Mouse (Mus musculus): ENCODE data around the gene Appbp2. TPM values are rescaled to one million over a fixed set of nuclear protein-coding genes. Genes with fewer than 3 reads are reported as not detected.

Gene Appbp2
- 38.9 and 39.0 TPM in 2 replicates for polyA plus RNA-seq (2015; fragmentation: Nextera tagmentation; extraction: Ambion mirVana)

DNA sequence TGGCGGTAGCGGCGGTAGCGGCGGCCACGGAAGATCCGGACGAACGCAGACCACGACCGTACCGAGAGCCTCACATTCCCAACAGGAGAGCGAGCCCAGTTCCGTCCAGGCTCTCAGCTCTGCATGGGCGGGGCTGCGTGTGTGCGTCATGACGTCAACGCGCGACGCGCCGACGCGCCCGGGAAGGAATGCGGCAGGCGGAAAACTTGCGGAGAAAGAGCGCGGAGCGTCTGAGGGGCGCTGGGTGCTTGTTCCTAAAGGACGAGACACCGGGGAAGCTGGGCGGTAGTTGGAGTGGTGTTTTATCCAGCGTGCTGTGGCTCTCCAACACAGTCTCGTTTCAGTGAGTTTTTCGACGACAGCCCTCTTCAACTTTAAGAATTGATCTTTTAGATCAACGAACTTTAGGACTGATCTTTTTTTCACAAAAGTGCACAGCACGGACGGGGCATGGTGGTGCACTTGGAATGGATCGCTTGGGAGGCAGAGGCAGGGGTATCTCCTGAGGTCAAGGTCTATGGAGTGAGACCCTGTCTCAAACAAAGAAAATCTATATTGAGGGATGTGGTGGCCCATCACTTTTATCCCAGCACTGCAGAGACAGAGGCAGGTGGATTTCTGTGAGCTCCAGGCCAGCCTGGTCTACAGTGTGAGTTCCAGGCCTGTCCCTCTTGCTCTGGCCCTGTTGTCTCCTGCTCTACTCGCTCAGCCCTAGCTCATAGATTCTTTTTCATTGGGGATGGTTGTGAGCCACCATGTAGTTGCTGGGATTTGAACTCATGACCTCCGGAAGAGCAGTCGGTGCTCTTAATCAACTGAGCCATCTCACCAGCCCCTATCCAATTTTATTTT lies at the start of gene Appbp2:
Gene Appbp2 (minus strand): TSS at position 141 of the 852 bp plus-strand sequence.
- peak within 1 kb of the TSS; percentile 93 for H3K4me3 ChIP-seq (ENCODE audit: low read length)
- ATAC-seq (ENCODE audit: low read depth), result peak; percentile 96
- H3K9me3 ChIP-seq (ENCODE audit: control insufficient read depth, low read length), result no peaks in the 10 kb centered on the region
- peaks cover 10% of the 10 kb centered on the region for H3K4me1 ChIP-seq (replicated peaks; ENCODE audit: control insufficient read depth, insufficient read depth, low read length)
- H3K4me2 ChIP-seq (ENCODE audit: low read depth, low read length), result peak within 1 kb of the TSS; percentile 63
- no peaks in the 10 kb centered on the region for H3K27me3 ChIP-seq (ENCODE audit: control insufficient read depth, insufficient read depth, low read depth, low read length)
- WGBS, result 4% methylated on average over 48 of the region's 48 CpGs
- H3K36me3 ChIP-seq (ENCODE audit: control insufficient read depth, insufficient read depth, low read length), result no peaks in the 10 kb centered on the region
- peak within 1 kb of the TSS; percentile 99 for H3K27ac ChIP-seq (ENCODE audit: low read length)
- H3K9ac ChIP-seq (ENCODE audit: low read length), result peak within 1 kb of the TSS; percentile 96

DNA sequence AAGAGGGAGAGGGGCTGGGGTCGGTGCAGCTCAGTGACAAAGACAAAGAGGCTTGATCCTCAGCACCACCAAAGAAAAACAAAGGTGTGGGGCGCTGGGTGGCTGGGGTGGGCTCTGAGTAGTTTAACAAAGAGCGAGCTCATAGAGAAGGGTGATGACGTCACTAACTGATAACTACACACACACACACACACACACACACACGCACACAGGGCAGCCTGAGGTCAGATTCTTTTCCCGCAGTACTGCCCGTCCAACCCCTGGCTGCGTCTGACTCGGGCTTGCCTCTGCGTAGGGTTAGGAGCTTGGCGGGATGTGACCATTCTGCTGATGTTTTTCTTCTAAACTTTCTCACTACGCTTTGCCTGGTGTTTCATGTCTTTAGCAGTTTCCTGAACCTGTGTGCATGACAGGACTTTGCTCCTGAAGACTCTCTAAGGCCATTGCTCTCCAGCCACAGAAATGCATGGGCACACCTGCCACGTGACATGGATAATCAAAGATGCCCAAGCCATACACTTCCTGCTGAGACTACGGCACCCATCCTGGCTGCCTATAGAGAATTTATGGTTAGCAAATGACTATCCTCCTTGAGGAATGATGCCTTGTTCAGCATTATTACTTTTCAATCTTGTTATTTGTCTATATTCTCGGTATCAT lies 46.4 kb upstream of the Appbp2 start:
- no peak for ATAC-seq (ENCODE audit: low read depth)

GRCm38 (mm10) chr11:85278175-85278574 lies 43.2 kb upstream of the Appbp2 start:
- Histone ChIP-seq H3K27ac (ENCODE audit: low read length) (no peak overlapping the region), H3K4me3 (ENCODE audit: low read length) (no peak overlapping the region), H3K4me2 (ENCODE audit: low read depth, low read length) (no peak overlapping the region), H3K27me3 (ENCODE audit: control insufficient read depth, insufficient read depth, low read depth, low read length) (no peaks in the 10 kb centered on the region), H3K9ac (ENCODE audit: low read length) (no peak overlapping the region), H3K4me1 (replicated peaks; ENCODE audit: control insufficient read depth, insufficient read depth, low read length) (no peaks in the 10 kb centered on the region), H3K36me3 (ENCODE audit: control insufficient read depth, insufficient read depth, low read length) (no peaks in the 10 kb centered on the region), H3K9me3 (ENCODE audit: control insufficient read depth, low read length) (no peaks in the 10 kb centered on the region)
- ATAC-seq (ENCODE audit: low read depth), result no peak
- WGBS, result 67% methylated on average over 1 of the region's 1 CpGs

More for the DNA sequence above, 46.4 kb upstream of the Appbp2 start:
- H3K27me3 ChIP-seq (ENCODE audit: control insufficient read depth, insufficient read depth, low read depth, low read length), result no peaks in the 10 kb centered on the region
- no peaks in the 10 kb centered on the region for H3K36me3 ChIP-seq (ENCODE audit: control insufficient read depth, insufficient read depth, low read length)
- H3K9ac ChIP-seq (ENCODE audit: low read length), result no peak overlapping the region
- H3K9me3 ChIP-seq (ENCODE audit: control insufficient read depth, low read length), result no peaks in the 10 kb centered on the region
- no peak overlapping the region for H3K4me3 ChIP-seq (ENCODE audit: low read length)
- WGBS, result 40% methylated on average over 15 of the region's 15 CpGs
- H3K27ac ChIP-seq (ENCODE audit: low read length), result no peak overlapping the region
- H3K4me1 ChIP-seq (replicated peaks; ENCODE audit: control insufficient read depth, insufficient read depth, low read length), result no peaks in the 10 kb centered on the region
- no peak overlapping the region for H3K4me2 ChIP-seq (ENCODE audit: low read depth, low read length)

DNA sequence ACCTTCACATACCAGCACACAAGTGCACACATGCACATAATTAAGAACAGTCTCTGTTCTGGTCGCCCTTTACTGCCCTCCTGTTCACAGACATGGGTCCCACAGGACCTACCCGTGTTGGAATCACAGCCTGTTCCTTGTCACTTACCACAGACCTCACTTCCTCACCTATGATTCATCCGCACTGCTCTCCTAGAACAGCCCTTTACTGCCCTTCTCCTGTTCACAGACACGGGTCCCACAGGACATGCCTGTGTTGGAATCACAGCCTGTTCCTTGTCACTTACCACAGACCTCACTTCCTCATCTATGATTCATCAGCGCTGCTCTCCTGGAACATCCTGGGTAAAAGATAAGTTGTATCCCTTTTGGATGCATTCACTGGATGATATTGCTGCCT lies 42.7 kb upstream of the Appbp2 start:
- H3K4me3 ChIP-seq (ENCODE audit: low read length), result no peak overlapping the region
- no peaks in the 10 kb centered on the region for H3K4me1 ChIP-seq (replicated peaks; ENCODE audit: control insufficient read depth, insufficient read depth, low read length)
- no peak overlapping the region for H3K9ac ChIP-seq (ENCODE audit: low read length)
- H3K36me3 ChIP-seq (ENCODE audit: control insufficient read depth, insufficient read depth, low read length), result no peaks in the 10 kb centered on the region
- no peak overlapping the region for H3K4me2 ChIP-seq (ENCODE audit: low read depth, low read length)
- no peak for ATAC-seq (ENCODE audit: low read depth)
- 49% methylated on average over 5 of the region's 5 CpGs for WGBS
- no peaks in the 10 kb centered on the region for H3K27me3 ChIP-seq (ENCODE audit: control insufficient read depth, insufficient read depth, low read depth, low read length)
- no peaks in the 10 kb centered on the region for H3K9me3 ChIP-seq (ENCODE audit: control insufficient read depth, low read length)
- H3K27ac ChIP-seq (ENCODE audit: low read length), result no peak overlapping the region

GRCm38 (mm10) chr11:85275151-85275550 lies 40.2 kb upstream of the Appbp2 start:
- WGBS, result 65% methylated on average over 5 of the region's 5 CpGs
- H3K36me3 ChIP-seq (ENCODE audit: control insufficient read depth, insufficient read depth, low read length), result no peaks in the 10 kb centered on the region
- no peak overlapping the region for H3K4me2 ChIP-seq (ENCODE audit: low read depth, low read length)
- H3K27ac ChIP-seq (ENCODE audit: low read length), result no peak overlapping the region
- H3K27me3 ChIP-seq (ENCODE audit: control insufficient read depth, insufficient read depth, low read depth, low read length), result no peaks in the 10 kb centered on the region
- H3K4me3 ChIP-seq (ENCODE audit: low read length), result no peak overlapping the region
- H3K9ac ChIP-seq (ENCODE audit: low read length), result no peak overlapping the region
- H3K9me3 ChIP-seq (ENCODE audit: control insufficient read depth, low read length), result no peaks in the 10 kb centered on the region
- H3K4me1 ChIP-seq (replicated peaks; ENCODE audit: control insufficient read depth, insufficient read depth, low read length), result no peaks in the 10 kb centered on the region
- ATAC-seq (ENCODE audit: low read depth), result no peak

GRCm38 (mm10) chr11:85273299-85273698 lies 38.4 kb upstream of the Appbp2 start:
- H3K36me3 ChIP-seq (ENCODE audit: control insufficient read depth, insufficient read depth, low read length), result no peaks in the 10 kb centered on the region
- no peak overlapping the region for H3K4me2 ChIP-seq (ENCODE audit: low read depth, low read length)
- H3K9ac ChIP-seq (ENCODE audit: low read length), result no peak overlapping the region
- no peak overlapping the region for H3K27ac ChIP-seq (ENCODE audit: low read length)
- 72% methylated on average over 6 of the region's 6 CpGs for WGBS
- no peak overlapping the region for H3K4me3 ChIP-seq (ENCODE audit: low read length)
- H3K9me3 ChIP-seq (ENCODE audit: control insufficient read depth, low read length), result no peaks in the 10 kb centered on the region
- ATAC-seq (ENCODE audit: low read depth), result no peak
- H3K4me1 ChIP-seq (replicated peaks; ENCODE audit: control insufficient read depth, insufficient read depth, low read length), result no peaks in the 10 kb centered on the region
- H3K27me3 ChIP-seq (ENCODE audit: control insufficient read depth, insufficient read depth, low read depth, low read length), result no peaks in the 10 kb centered on the region

- no peak for ATAC-seq (ENCODE audit: low read depth)
- Histone ChIP-seq H3K9ac (ENCODE audit: low read length) (no peak overlapping the region), H3K27ac (ENCODE audit: low read length) (no peak overlapping the region), H3K9me3 (ENCODE audit: control insufficient read depth, low read length) (no peaks in the 10 kb centered on the region), H3K4me1 (replicated peaks; ENCODE audit: control insufficient read depth, insufficient read depth, low read length) (no peaks in the 10 kb centered on the region), H3K36me3 (ENCODE audit: control insufficient read depth, insufficient read depth, low read length) (no peaks in the 10 kb centered on the region), H3K27me3 (ENCODE audit: control insufficient read depth, insufficient read depth, low read depth, low read length) (no peaks in the 10 kb centered on the region), H3K4me3 (ENCODE audit: low read length) (no peak overlapping the region), H3K4me2 (ENCODE audit: low read depth, low read length) (no peak overlapping the region)
- 57% methylated on average over 3 of the region's 3 CpGs for WGBS
Observed at GRCm38 (mm10) chr11:85270631-85271030, 35.7 kb upstream of the Appbp2 start.

- Histone ChIP-seq H3K27ac (ENCODE audit: low read length) (no peak overlapping the region), H3K4me2 (ENCODE audit: low read depth, low read length) (no peak overlapping the region), H3K4me3 (ENCODE audit: low read length) (no peak overlapping the region), H3K9me3 (ENCODE audit: control insufficient read depth, low read length) (no peaks in the 10 kb centered on the region), H3K27me3 (ENCODE audit: control insufficient read depth, insufficient read depth, low read depth, low read length) (no peaks in the 10 kb centered on the region), H3K9ac (ENCODE audit: low read length) (no peak overlapping the region), H3K36me3 (ENCODE audit: control insufficient read depth, insufficient read depth, low read length) (no peaks in the 10 kb centered on the region), H3K4me1 (replicated peaks; ENCODE audit: control insufficient read depth, insufficient read depth, low read length) (no peaks in the 10 kb centered on the region)
- 94% methylated on average over 1 of the region's 1 CpGs for WGBS
- no peak for ATAC-seq (ENCODE audit: low read depth)
Observed at GRCm38 (mm10) chr11:85267393-85267792, 32.5 kb upstream of the Appbp2 start.

DNA sequence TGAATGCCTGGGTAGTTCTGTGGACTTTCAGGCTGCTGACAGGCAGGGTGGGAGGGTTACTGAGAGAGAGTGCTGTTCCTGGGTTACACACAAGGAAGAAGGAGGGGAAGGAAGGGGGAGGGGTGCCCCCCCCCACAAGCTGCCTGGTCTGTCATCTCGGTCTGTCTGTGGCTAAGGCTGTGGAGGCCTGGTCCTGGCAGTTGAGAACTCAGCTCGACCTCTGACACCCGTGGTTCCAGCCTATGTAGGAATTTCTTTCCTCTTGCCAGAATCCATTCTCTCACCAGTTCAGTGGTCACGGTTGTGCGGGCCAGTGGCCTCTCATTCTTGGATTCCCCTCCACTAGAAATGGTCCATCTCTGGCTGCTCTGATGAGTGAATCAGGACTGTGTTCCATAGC lies 29.7 kb upstream of the Appbp2 start:
- WGBS, result 55% methylated on average over 5 of the region's 5 CpGs
- H3K9me3 ChIP-seq (ENCODE audit: control insufficient read depth, low read length), result no peaks in the 10 kb centered on the region
- no peaks in the 10 kb centered on the region for H3K4me1 ChIP-seq (replicated peaks; ENCODE audit: control insufficient read depth, insufficient read depth, low read length)
- no peak overlapping the region for H3K9ac ChIP-seq (ENCODE audit: low read length)
- no peaks in the 10 kb centered on the region for H3K27me3 ChIP-seq (ENCODE audit: control insufficient read depth, insufficient read depth, low read depth, low read length)
- no peaks in the 10 kb centered on the region for H3K36me3 ChIP-seq (ENCODE audit: control insufficient read depth, insufficient read depth, low read length)
- H3K4me3 ChIP-seq (ENCODE audit: low read length), result no peak overlapping the region
- ATAC-seq (ENCODE audit: low read depth), result no peak
- H3K4me2 ChIP-seq (ENCODE audit: low read depth, low read length), result no peak overlapping the region
- H3K27ac ChIP-seq (ENCODE audit: low read length), result no peak overlapping the region
